Mouse (Mus musculus) cerebellum, adult (tissue): ENCODE measurements at regions not wholly inside any gene's neighbourhood (a gene's known extent, or its start where the extent isn't known, plus 50 kb on each side); places are given as distances from the start of the nearest gene placed in this dataset.
A peak's percentile ranks its signal among the peaks of the same experiment; 100 is the strongest.

Experiments used
- ATAC-seq: cut with Nextera tagmentation; 2 replicates; pipeline ENCODE4 v1.9.2; 2017; ENCODE audit warnings: mild to moderate bottlenecking, moderate library complexity, mixed read lengths; ENCODE audit not compliant: insufficient number of reproducible peaks, low FRiP score, low TSS enrichment

DNA sequence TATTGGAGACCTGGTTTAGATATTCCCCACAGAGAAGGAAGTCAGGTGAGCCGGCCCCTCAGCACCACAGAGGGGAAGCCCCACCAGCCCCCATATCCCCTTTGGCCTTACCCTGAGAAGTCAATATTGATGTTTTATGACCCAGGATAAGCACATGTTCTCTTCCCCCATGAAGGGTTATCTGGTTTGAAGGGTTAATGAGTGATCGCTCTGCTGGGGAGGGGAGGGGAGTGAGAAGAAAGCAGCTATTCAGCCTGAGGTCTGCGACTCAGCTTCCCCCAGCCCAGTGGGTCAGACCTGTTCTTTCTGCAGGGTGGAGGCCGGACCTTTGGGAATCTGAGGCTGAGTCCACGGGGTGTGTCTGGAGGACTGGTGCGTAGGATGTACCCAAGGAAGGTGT, 152.4 kb upstream of the Haao start:
- no peak for ATAC-seq

DNA sequence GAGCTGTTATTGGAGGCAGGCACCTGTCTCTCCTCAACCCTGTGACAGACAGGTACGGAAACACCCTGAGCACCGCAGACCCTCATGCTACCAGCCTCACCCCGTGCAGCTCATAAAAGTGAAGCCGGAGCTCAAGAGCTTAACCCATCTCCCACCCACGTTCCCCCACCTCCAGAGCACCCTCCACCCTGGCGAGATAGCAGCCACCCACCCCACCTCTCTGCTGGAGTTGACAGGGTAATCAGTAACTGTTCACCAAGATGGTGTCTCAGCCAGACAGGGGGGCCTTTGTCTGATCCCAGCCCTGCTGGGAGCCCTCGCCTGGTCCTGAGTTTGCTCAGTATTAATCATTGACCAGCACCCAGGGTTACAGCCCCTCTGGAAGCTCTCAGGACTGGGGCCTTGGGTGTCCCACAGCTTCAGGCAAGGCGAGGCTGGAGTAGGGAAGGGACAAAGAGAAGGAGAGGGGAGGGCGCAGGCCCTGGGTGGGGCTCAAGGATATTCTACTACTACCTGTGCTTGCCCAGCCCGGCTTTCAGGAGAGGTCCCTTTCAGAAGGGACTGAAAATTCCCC, 151.3 kb upstream of the Haao start:
- ATAC-seq, result no peak

DNA sequence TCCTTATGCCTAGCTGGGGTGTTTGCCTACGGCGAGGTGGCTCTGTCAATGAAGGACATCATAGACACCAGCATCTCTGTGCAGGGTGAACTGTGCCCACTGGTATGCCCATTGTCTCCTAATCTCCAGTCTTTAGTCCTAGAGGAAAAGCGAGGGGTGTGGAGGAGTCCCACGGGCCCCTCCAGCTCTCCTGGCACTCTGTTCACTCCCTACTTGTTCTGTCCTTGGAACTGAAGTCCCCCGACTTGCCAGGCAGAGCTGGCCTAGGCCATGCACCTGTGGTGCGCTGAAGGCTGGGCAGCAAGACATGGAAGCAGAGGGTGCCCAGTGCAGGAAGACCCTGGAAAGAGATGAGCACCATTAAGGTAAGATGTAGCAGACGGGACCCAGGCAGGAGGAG, 150.6 kb upstream of the Haao start:
- no peak for ATAC-seq

DNA sequence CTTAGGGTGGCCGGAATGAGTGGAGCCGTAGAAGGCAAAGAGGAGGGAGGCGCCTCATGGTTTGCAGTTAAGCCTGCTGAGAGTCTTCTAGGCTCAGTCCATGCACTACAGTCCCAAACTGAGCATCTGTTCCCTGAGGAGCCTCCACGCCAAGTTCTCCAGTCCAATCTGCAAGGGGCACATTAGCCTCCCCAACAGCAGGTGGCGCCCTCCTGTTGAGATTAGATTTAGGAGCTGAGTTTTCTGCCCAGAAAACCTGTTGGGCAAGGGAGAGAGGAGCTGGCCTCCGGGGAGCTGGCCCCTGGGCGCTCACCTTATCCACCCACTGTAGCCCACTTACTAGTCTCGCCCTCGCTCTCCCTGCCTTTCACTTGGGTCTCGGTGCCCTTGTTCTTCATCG, 150.0 kb upstream of the Haao start:
- no peak for ATAC-seq

DNA sequence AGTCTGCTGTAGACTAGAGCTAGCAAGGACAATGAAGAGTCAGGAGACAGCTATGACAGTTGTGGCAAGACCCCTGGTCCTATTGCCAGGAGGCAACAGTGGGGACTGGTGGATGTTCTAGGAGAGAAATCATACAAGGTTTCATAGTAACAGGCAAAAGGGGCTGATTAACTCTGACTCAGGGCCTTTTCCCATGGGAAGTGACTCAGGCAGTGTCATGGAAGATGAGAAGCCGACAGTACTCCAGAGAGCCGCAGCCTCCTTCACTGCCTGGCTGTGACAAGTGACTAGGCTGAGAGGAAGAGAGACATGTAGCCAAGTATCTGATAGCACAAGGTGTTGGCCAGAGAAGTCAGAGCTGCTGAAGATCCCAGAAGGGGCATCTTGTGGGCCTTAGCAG, 145.3 kb upstream of the Haao start:
- ATAC-seq, result no peak

DNA sequence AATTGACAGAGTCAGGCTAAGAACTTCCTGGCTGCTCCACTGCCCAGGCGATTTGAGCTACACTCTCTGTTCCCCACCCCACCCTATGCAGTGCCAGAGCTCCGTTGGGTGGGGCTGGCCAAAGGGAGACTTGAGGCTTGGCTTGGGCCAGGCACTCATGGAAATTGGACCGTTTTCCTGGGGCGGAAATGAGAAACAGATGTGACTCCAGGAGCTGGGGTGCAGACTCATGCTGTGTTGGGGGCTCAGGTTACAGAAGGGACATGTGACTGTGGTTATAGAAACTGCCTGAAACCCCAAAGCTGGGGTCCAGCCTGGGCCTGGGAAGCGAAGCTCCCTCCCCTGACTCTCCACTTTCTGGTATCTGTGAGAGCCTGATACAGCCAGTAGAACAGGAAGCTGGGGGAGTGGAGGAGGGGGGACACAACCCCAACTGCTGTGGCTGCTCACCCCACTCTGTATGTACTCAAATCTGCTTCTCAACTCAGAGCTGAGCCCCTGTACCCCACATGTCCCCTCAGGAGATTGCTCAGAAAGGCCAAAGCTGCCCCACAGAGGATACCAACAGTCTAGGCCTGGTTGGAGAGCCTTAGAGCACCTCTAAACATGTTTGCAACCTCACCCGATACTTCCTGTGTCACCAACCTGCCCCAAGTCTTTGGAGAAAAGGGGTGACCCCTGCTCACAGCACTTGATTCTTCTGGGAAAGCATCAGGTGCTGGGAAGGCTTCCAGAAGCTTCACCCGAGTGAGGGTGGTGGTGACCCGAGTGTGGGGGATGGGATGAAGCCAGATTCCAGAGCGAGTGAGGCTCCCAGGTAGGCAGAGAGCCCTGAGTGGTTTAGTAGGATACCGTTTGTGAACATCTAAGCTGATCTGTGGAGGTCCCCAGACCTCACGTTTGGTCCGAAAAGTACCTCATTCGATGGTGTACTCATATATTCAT, 142.9 kb upstream of the Haao start:
- no peak for ATAC-seq

DNA sequence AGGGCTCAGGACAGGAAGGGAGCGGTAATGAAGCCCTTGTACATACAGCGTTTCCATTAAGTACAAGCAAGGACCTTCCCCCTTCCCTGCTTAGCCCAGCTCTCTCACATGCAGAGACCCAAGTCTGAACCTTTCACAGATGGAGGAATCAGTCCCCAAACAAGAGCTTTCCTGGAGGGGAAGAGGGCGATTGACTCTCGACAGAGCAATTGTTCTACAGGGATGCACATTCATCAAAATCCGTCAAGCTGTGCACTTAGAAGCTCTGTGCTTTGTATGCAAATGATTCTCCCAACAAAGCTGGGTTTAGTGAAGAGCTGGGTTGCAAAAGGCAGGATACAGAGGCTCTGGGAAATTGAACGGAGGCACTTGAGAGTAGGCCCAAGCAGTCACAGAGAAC, 141.1 kb upstream of the Haao start:
- ATAC-seq, result no peak

DNA sequence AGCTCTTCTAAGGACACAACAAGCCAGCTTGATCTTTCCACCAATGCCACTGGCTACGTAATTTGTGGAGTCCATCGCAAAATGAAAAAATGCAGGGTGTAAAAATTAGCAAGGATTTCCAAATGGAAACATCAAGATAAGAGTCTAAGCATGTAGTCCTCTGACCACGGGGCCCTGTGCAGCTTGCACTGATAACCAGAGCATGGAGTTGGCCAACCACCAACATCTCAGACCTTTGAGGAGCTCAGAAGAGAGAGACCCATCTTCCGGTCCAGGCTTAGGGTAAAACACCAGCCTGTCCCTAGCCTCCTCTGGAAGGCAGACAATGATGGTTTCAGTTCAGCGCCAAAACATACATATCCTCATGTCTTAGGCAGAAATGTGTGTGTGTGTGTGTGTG, 140.4 kb upstream of the Haao start:
- ATAC-seq, result no peak

DNA sequence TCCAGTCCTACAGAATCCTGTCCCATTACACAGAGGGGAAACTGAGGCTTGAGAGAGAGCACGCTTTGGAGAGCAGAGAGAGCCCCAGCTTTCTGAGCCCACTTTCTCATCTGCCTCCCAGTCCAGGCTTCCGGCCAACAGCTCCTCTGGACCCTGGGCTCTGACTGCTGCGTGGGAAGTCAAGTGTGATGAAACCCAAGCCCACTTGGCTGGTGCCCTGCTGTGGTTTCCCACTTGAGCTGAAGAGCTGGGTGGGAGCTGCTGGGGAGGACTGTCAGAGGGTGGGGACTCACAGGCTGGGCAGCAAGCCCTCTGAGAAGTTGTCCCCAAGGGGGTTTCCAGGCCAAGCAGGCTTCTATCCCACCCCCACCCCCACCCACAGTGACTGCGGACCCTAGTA, 139.9 kb upstream of the Haao start:
- ATAC-seq, result no peak

DNA sequence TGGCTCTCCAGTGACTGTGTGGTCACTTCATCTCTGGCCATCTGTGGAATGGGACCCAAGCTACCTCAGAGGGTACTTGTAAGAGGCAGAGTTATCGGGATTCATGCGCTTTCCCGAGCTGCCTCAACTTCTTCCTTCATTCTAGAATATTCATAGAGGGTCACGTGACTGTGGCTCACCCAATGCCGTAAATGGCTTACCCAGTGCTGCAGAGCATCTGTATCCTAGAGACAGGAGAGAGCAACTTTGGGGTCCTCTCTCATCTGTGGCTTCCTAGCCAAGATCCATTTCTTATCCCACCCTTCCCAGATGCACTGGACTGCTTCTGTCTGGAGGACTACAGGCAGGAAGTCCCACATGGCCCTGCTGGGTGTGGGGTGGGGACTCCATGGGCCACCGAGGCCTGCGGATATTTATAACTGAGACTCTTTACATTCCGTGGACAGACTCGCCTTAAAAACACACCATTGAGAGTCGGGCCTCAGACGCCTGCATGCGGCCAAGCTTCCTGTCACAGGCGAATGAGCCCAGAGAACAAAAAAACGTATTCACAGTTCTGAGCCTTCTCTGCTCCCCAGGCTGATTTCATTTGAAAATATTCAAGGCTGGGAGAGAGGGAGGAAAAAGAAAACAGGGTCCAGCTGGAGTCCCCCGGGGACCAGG, 138.3 kb upstream of the Haao start:
- no peak for ATAC-seq

GRCm38 (mm10) chr17:83985333-83985790, 137.6 kb upstream of the Haao start:
- no peak for ATAC-seq

- no peak for ATAC-seq
These were observed 136.2 kb upstream of the Haao start for GRCm38 (mm10) chr17:83983837-83984388.

DNA sequence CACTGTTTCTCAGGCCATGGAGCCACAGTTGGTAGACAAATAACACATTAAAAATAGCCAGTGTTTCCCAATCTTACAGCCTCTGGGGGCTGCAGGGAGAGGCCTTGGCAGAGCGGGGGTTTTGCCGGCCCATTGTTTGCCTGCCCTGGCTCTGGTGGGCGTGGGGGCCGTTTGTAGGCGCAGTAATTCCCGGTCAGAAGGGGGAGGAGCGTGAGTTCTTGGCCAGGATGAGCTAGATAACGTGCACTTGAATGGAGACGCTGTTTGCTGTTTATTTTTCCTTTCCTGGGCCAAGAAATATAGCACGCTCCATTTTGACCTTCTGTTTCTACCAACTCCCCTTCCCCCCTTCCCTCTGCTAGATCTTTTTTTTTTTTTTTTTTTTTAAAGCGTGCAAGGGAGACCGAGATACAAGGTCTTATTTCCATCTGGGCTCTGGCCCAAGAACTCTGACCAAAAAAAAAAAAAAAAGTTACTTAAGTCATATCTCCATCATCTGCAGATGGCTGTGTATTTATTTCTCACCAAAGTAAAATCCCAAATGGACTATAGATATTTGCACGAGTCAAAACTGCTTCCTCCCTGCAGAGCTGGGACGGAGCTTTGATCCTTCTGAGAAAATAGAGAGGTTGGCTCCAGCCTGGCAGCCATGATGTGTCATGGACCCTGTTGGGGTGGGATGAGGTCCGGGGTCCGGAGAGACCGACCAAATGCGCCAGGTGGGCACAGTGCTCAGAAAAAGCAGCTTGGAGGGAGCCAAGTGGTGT, 135.5 kb upstream of the Haao start:
- ATAC-seq, result peak; percentile 27

GRCm38 (mm10) chr17:83982700-83983069, 134.9 kb upstream of the Haao start:
- ATAC-seq, result no peak

GRCm38 (mm10) chr17:83978858-83979470, 131.2 kb upstream of the Haao start:
- no peak for ATAC-seq

- ATAC-seq, result no peak
These were observed 130.0 kb upstream of the Haao start for GRCm38 (mm10) chr17:83977725-83978124.

DNA sequence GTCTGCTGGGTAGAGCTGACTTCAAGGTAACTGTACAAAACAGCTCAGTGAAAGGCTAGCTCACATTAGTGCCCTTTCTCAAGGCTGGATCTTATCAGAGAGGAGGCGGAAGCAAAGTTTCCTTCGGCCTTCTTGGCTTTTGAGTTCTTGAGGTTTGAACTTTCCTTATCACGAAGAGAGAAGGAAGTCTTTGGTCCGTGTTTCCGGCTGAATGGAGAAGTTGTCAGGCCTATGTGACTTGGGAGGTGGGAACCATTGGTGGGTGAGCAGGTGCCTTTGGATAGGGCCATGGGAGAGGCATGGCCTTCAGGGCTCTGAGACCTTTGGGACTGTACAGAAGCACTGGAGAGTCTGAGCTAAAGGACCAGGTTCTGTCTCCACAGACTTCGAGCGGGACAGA, 128.1 kb upstream of the Haao start:
- no peak for ATAC-seq

- no peak for ATAC-seq
These were observed 125.9 kb upstream of the Haao start for GRCm38 (mm10) chr17:83973461-83974350.

GRCm38 (mm10) chr17:83972874-83973273, 125.1 kb upstream of the Haao start:
- no peak for ATAC-seq
